Mouse (Mus musculus) layer of hippocampus, adult 6 months (tissue): Measurements from ENCODE around the gene Gpatch11. TPM values are rescaled to one million over a fixed set of nuclear protein-coding genes. Genes with fewer than 3 reads are reported as not detected.

Experiments used
- long read RNA-seq, 2 experiments: library from polyadenylated mRNA; unstranded; transcript quantifications; one replicate each; pipeline ENCODE4 v2.0.0; 2019 to 2020
- polyA plus RNA-seq: library from polyadenylated mRNA; unstranded; fragments of <200 nt; fragmentation: Nextera tagmentation; gene quantifications from 2 replicates; pipeline ENCODE4 v1.2.3, GENCODE M21; 2021

Gene Gpatch11
- polyA plus RNA-seq, result 40.6 and 49.8 TPM in 2 replicates
- long read RNA-seq, experiment 1, full-length matches to known transcripts, result 15 of 41 reads
- long read RNA-seq, experiment 1, partial matches to known transcripts, result 16 of 41 reads
- long read RNA-seq, experiment 1, other reads (novel, unspliced or antisense), result 10 of 41 reads
- long read RNA-seq, experiment 2, full-length matches to known transcripts, result 93 of 126 reads
- long read RNA-seq, experiment 2, partial matches to known transcripts, result 4 of 126 reads
- long read RNA-seq, experiment 2, other reads (novel, unspliced or antisense), result 29 of 126 reads

DNA sequence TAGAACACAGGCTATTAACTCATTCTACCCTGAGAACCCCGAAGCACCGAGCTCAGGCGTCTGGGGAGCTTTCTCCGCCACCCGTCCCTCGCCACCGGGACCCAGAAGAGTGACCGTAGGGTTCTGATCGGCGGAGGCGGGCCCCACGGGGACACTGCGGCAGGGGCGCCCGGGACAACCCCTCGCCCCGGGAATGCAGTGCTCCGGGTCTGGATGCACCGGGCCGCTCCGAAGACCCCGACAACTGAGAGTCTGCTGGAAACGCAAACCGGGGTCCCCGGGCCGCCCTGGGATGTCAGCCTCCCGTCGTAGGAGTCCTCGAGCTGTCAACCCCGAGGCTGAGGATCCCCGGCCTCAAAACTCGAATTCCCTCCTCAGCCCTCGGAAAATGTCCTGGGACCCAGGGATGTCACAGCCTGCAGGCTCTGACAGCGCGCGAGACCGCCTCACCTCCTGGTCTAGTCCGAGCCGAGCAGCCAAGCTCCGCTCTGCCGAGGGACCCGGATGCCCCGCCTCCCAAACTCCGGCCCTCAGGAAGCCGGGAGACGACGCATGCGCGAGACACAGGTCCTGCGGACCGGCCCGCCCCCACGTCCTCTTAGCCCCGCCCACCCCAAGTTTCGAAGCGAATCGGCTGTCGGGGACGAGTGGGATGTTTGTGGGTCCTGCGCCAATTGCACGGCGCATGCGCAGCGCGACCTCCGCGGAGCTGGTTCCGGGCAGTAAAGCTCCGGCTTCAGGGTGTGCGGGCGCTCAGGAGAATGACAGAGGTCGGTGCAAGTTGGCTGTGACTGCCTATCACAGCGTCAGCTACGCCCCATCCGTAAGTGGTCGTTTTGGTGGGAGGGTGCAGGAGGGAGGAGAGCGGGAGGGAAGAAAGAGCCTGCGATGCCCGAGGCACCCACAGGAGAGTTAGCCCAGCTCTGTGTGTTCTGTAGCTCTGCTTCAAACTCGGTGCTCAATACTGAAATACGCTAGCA is at the start of gene Gpatch11, which contains the start of gene Heatr5b:
TSS of gene Gpatch11 (plus strand) at position 712 of the 980 bp plus-strand sequence.
TSS of gene Heatr5b (minus strand) at position 509 of the 980 bp plus-strand sequence.

GRCm38 (mm10) chr17:78882401-78883112 is 47.2 kb downstream of the Gpatch11 start, which contains the start of gene Eif2ak2:
Eif2ak2 (minus strand) TSS chr17:78882573.

Other genes starting within 250 kb of the Gpatch11 start
- 6.4 and 8.7 TPM in 2 replicates for gene Strn, start 98.4 kb upstream of the Gpatch11 start, polyA plus RNA-seq
- gene Heatr5b, start 203 bp upstream of the Gpatch11 start, polyA plus RNA-seq, result 8.9 and 9.9 TPM in 2 replicates
- 2.3 and 4.0 TPM in 2 replicates for gene Eif2ak2, start 47.0 kb downstream of the Gpatch11 start, polyA plus RNA-seq
- gene Sult6b1, start 71.4 kb downstream of the Gpatch11 start, polyA plus RNA-seq, result 0.23 TPM in 1 of 2 replicates, not detected in the other
- gene Cebpzos, start 80.9 kb downstream of the Gpatch11 start, polyA plus RNA-seq, result 150 and 187 TPM in 2 replicates
- gene Cebpz, start 101.5 kb downstream of the Gpatch11 start, polyA plus RNA-seq, result 20.8 and 26.1 TPM in 2 replicates
- 80.5 and 86.7 TPM in 2 replicates for gene Ndufaf7, start 101.6 kb downstream of the Gpatch11 start, polyA plus RNA-seq
- gene Prkd3, start 185.2 kb downstream of the Gpatch11 start, polyA plus RNA-seq, result 2.6 and 3.2 TPM in 2 replicates
- gene Qpct, start 216.3 kb downstream of the Gpatch11 start, polyA plus RNA-seq, result 16.8 and 18.3 TPM in 2 replicates